Mouse (Mus musculus) spleen, adult 12 weeks (tissue): ENCODE results near the gene Mthfr.

Source experiments
- DNase-seq: peaks from one replicate; pipeline ENCODE4 v3.0.0; 2022; ENCODE audit warnings: low spot score

The Mthfr gene

DNA sequence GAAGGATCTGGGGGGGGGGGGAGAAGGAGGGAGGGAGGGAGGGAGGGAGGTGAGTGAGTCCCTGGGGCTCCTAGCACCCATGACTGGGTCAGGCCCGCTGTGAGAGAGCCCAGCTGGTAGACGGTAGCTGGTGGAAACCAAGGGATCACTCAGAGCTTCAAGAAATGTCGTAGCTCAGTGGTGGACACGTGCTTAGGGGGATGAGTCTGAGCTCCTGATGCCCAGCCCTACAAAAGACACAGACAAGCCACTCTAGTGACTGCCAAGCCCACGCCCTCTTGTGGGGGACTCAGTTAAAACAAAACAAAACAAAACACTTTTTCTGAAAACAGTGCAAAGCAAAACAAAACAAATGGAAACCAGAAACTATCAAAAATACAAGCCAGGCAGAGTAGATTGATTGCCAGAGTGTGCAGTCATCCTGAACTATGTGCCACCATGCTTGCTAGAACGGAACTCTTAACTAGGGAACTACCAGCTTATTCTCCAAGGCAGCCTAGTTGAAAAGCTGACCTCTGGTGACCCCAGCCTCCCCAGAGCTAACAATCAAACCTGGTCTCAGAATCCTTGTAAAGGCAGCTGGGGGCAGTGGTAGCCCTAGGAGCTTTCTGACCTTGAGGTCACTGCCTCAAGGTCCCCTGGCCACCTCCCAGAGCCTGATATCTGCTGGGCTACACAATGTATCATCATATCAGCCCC is 27.0 kb downstream of the Mthfr start:
- DNase-seq = no peak

DNA sequence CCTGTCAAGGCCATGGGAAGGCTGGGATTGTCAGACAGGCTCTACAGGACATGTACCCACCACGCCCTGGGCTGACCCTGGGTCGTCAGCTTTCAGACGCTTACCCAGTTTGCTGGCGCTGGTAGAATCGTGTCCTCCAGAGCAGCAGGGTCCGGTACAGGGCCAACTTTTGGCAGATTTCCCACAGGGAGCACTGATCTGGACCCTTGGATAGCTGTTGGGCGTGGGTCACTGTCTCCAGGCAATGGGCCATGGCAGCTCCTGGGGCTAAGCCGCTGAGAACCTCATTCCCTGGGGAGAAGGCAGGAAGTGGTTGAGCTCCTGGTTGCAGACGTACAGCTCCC is 27.5 kb downstream of the Mthfr start:
- DNase-seq = no peak

- DNase-seq = no peak
Measured at GRCm38 (mm10) chr4:148067346-148067745, 28.5 kb downstream of the Mthfr start.

DNA sequence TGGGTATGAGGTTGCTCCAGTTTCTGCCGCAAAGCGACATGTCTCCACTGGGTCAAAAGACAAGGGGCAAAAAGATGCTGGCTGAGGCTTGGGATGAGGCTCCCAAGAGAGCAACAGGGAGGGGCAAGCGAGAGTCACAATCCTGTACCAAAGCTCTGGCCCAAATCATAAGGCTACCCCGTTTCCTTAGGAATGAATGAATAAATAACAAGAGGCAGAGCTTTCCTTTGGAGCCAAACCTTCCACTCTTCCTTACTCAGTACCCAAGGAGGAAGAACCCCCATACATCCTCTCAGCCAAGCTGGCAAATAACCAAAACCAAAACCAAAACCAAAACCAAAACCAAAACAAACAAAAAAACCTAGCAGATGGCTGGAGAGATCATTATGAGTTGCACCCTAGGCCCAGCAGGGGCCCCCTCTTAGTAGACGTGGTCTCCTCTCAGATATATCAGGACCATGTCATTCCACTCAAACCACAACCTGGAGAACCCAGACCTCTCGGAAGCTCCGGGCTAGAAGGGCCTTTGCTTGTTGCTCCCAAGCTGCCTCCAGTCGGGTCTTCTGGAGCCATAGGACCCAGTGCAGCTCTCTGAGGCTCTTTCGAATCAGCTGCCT is 30.8 kb downstream of the Mthfr start:
- DNase-seq = no peak

DNA sequence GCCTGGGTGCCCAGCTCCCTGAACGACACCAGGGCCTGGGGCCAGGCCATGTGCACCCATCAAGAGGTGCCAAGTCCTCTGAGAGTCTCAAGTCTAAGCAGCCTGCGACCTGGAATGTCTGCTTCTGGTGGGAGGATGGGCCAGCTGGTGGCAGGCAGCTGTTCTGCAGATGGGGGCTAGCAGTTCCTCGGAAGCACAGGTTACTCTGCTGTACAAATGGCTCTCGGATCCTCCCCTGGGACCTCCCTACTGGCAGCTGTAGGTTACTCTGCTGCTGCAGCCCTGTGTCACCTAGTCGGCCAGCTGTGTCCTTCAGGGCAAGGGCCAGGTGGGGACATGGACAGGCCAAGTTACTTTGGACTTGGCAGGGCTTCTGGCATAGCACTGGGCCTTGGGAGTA is 32.6 kb downstream of the Mthfr start:
- no peak for DNase-seq

DNA sequence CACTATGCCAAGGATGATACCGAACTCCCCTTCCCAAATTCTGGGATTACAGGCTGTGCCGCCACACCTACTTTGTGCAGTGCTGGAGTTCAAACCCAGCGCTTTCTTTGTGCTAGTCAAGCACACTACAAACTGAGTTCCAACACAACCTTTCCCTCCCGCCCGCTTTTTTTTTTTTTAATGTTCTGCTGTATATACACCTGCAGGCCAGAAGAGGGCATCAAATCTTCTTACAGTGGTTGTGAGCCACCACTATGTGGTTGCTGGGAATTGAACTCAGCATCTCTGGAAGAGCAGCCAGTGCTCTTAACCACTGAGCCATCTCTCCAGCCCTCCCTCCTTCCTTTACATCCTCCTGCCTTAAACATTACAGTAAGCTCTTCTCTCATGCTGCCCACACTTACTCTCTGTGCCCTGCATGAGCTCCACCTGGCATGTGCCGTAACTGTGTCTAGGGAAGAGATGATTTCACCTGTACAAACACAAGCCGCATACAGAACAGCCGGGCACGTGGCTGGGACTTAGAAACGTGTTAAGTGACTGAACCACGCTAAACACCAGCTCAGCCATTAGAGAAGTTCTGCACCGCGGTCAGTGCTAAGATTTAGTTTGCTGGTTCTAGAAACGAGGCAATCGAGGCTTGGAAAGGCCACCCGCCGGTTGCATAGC is 35.8 kb downstream of the Mthfr start:
- no peak for DNase-seq

- DNase-seq = peak; percentile 48
Measured at GRCm38 (mm10) chr4:148075259-148075658, 36.4 kb downstream of the Mthfr start.

GRCm38 (mm10) chr4:148075881-148076280 is 37.0 kb downstream of the Mthfr start:
- DNase-seq = no peak

DNA sequence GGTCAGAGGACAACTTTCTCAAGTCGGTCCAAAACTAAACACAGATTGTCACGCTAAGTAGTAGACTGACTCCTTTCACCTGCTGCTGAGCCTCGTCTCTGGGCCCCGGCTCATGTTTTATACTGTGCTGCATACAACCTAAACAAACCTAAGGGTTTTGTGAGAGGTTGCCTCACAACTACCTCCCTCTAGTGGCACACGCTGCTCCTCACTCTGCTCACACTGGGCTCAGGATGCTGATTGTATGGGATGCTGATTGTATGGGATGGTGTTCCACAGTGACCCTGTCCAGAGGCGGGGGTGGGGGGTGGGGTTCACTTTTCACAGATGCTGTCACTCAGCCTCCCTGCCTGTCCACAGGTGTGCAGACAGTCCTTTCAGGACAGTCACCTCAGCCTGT is 40.3 kb downstream of the Mthfr start:
- no peak for DNase-seq

DNA sequence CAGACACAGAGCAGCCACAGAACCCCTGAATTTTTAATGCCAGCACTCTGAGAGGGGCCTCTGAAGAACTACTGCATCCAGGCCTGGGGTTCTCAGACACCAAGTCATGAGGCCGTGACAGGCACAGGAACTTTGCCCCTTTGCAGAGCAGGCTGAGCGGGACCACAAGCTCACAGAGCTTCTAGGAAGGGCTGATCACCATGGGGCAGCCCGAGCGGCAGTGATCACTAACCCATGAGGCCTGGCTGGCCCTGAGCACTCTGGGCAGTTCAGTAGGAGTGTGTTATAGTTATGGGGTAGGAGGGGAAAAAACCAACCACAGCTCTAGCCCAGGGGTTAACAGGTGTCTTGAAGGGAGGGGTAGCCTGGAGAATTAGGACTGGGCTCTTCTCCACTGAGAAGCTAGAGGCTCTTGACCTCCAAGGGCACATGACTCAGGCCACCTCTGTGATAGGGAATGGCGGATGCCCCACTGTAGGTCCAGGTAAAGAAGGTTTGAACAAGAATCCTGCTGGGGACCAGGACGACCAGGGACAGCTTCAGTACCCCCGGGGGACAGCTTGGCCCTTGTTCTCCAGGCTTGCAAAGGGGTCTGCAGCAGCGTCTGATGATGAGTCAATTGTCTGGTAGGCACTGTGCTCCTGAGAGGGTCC is 41.2 kb downstream of the Mthfr start:
- no peak for DNase-seq

GRCm38 (mm10) chr4:148080597-148080973 is 41.7 kb downstream of the Mthfr start:
- DNase-seq = no peak

DNA sequence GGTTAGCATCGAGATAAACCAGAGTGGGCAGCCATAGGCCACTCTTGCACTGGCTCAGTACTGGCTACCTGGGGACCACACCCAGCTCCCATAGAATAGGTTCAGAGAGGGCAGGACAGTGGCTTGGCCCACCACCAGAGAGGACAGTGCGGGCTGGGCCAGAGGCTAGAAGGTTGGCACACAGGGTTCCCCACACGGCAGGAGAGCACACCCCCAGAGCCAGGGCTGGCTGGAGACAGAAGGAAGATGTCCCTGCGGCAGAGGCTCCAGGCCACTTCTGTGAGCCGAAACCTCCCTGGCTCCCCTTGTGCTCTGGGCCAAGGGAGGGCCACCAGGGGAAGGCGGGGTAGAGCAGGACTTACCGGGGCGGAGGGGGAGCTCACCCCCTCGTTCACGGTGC is 42.3 kb downstream of the Mthfr start:
- no peak for DNase-seq

GRCm38 (mm10) chr4:148082257-148083044 is 43.6 kb downstream of the Mthfr start:
- no peak for DNase-seq

DNA sequence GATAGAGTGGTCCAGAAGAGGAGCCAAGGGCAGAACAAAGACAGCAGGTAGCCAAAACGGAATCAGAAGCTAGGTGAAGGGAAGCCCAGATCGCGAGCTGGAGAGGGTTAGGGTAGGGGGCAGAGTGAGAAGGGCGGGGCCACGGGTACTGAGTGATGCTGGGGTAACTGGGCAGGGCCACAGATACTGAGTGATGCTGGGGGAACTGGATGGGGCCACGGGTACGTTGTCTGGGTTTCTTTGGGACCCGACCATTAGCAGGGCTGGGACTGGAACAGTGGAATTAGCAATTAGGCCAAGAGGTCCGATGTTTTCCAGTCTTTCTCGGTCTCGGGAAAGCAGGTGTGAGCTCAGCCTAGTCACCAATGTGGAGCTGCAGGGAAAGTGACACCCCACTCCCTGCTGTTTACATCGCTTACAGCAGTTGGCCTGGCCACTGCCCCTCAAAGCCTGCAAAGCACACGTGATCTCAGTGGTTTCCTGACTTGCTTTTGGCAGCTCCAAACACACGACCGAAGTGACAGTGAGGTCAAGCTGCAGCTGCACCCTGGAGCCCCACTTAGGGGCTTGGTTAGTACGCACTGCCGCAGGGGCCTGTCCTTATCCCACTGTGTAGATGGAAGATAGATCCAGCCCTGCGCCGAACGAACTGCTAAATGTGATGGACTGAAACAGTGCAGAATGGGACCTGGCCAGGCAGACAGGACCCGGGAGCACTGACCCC is 44.5 kb downstream of the Mthfr start:
- no peak for DNase-seq

- DNase-seq = no peak
Measured at GRCm38 (mm10) chr4:148084261-148084714, 45.4 kb downstream of the Mthfr start.

DNA sequence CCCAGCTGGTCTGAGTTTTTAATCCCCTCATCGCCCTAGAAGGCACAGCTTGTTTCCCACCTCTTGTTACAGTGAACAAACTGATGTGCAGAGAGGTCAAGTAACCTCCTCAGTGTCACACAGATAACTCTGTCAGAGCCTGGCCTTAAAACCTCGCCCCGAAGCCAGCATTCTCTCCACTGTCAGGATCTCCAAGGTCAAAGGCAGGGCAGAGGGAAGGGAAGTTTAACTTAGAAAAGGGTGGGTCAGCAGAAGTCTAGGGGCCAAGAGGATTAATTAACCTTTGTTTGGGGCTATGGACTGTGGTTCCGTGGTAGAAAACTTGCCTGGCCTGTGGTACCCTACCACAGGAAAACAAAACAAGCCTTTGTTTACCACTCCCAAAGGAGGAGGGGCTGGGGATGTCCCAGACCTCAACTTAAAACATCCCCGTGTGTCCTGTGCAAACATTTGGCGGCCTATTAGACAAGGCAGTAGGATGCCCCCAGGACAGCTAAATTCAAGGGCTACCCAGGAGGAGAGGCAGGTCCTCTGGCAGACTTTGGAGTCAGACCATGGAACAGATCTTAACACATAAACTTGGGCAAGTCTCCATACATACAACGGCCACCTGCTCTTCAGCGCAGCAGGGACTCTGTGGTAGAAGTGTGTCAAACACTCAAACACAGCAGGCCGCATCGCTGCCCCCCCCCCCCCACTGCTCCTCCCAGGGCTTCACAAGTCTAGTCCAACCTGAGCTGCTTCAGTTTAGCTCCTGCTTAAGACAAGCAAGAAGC is 46.4 kb downstream of the Mthfr start:
- DNase-seq = no peak

- no peak for DNase-seq
Measured at GRCm38 (mm10) chr4:148085907-148086305, 47.0 kb downstream of the Mthfr start.

DNA sequence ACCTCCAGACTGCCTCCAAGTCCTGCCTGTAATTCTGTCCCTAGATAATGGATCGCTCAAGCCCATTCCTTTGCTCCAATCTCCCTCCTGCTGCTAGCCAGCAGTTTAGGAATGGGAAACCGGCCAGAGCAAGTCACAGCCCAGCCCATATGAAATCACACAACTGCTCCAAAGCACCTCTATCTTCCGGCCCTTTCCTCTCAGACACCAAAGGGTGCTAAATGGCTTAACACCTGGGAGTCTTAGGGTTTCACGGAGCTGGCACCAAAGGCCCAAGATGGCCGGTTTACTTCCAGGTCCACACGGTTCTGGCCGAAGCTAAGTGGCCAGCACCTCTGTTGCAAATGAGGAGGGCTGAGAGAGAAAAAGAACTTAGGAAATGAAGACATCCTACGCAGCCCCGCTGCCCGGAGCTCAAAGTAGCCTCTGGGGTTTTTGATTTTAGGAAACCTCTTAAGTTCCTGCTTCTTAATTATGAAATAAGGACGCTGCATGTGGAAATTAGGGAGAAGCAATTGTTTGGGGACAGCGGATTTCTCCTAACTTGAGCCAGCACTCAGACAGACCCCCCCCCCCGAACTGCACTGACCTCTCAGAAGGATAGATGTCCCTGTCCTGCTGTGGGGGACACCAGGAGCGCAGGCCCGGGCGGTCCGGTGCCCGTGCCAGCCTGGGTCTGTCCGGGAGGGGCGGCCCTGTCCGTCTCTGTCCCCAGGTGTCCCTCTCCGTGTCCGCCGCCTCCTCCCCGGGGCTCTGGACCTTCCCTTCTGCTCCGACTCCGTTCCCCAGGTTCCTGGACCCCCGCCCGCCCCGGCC is 48.4 kb downstream of the Mthfr start:
- no peak for DNase-seq

DNA sequence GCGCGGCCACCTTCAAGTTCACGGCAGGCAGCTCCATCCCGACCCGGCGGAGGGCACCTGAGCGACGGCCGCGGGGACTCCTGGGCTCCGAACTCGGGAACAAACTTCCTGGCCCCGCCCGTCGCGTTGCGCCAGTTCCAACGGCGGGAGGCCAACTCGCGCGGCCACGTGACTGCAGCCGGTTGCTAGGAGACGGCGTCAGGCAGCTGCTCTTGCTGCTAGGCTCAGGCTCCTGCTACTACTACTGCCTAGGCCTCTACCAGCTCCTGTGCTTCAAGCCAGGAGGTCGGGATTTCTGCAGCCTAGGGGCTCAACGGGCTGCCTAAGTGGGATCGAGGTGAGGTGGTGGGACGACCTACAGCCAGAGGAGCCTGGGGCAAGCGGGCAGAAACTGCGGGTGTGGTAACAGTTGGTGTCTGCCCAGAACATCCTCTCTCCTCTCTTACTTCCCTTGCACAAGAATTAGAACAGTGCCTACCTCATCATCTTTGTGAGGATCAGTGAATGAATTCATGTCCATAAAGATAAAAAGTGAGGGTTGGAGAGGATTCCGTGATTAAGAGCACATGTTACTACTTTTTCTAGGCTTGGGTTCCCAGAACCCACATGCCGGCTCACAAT is 49.1 kb downstream of the Mthfr start, which contains the start of gene Agtrap:
Gene Agtrap, minus strand, starts transcription at position 125 of the 621 bp plus-strand sequence.
- peak; percentile 76 for DNase-seq
